Mouse (Mus musculus) lung, postnatal 0 days (tissue): ENCODE measurements at regions not wholly inside any gene's neighbourhood (a gene's known extent, or its start where the extent isn't known, plus 50 kb on each side); places are given as distances from the start of the nearest gene placed in this dataset.
"Not testable (repeated sequence)": the region's sequence is repeated elsewhere in the genome, so short reads cannot be mapped to it uniquely, and the experiment has no call there.

Experiments used
- ATAC-seq: fragments of 200-750 bp; cut with Nextera tagmentation; 2 replicates; pipeline ENCODE4 v1.8.0; 2017; ENCODE audit warnings: moderate library complexity
- DNase-seq: peaks from one replicate; pipeline ENCODE4 v3.0.0-alpha.2; 2016; ENCODE audit warnings: low spot score
- H3K27ac ChIP-seq: fragments of 300-500 bp; sonication (generic); 2 replicates; pipeline ENCODE4 v1.5.1; 2014; ENCODE audit warnings: antibody characterized with exemption, mild to moderate bottlenecking, low read length, mixed read lengths
- H3K27me3 ChIP-seq: fragments of 300-500 bp; sonication (generic); replicated peaks from 2 replicates; pipeline ENCODE4 v1.6.1; 2014; ENCODE audit warnings: low read length, mixed read lengths; ENCODE audit not compliant: insufficient read depth
- H3K36me3 ChIP-seq: fragments of 300-500 bp; sonication (generic); 2 replicates; pipeline ENCODE4 v1.6.1; 2014; ENCODE audit warnings: low read length, mixed read lengths; ENCODE audit not compliant: insufficient read depth
- H3K4me1 ChIP-seq: fragments of 300-500 bp; sonication (generic); 2 replicates; pipeline ENCODE4 v1.6.1; 2014; ENCODE audit warnings: antibody characterized with exemption, low read depth, low read length, mixed read lengths; ENCODE audit not compliant: insufficient read depth
- H3K4me2 ChIP-seq: fragments of 300-500 bp; sonication (generic); replicated peaks from 2 replicates; pipeline ENCODE4 v1.6.1; 2014; ENCODE audit warnings: low read depth, mild to moderate bottlenecking, low read length, moderate library complexity, mixed read lengths
- H3K4me3 ChIP-seq: fragments of 300-500 bp; sonication (generic); 2 replicates; pipeline ENCODE4 v1.5.1; 2014; ENCODE audit warnings: low read depth, low read length
- H3K9ac ChIP-seq: fragments of 300-500 bp; sonication (generic); replicated peaks from 2 replicates; pipeline ENCODE4 v1.6.1; 2014; ENCODE audit warnings: low read depth, mild to moderate bottlenecking
- H3K9me3 ChIP-seq: fragments of 300-500 bp; sonication (generic); 2 replicates; pipeline ENCODE4 v1.6.1; 2016; ENCODE audit warnings: low read length, mixed read lengths
- CTCF ChIP-seq: IDR thresholded peaks from 2 replicates; pipeline ENCODE4 v1.5.1; 2016; ENCODE audit warnings: antibody characterized with exemption, mild to moderate bottlenecking
- EP300 ChIP-seq: IDR thresholded peaks from 2 replicates; pipeline ENCODE4 v1.6.1; 2016; ENCODE audit warnings: antibody characterized with exemption, mild to moderate bottlenecking, control low read depth
- WGBS: fragments of 180-500 bp; shearing (Covaris S2); extraction: QIAGEN DNeasy Blood & Tissue Kit; methylation state at CpG from one replicate; pipeline ENCODE4 v1.1.7; 2014; 5-methylcytosine and 5-hydroxymethylcytosine counted together

DNA sequence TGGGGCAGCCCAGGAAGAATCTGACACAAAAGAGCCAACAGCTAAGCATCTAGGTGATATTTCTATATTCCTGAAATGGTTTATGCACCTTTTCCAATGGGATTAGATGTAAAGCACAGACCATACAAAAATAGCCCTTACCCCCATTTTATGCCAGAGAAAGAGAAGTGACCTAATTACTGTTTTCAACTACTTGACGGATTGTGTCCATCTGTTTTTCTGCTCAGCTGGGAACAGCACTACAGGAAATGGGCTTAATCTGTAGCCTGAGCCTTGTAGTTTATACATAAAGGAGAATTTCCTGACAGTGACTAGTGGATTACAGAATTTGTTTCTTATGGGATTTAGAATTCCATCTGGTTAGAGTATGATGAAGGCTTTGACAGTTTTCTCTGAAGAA lies 371.0 kb upstream of the Slc39a10 start:
- TF ChIP-seq EP300 (no peak), CTCF (no peak)
- no peak for DNase-seq
- WGBS: 49% methylated on average over 1 of the region's 1 CpGs
- Histone ChIP-seq H3K4me1 (no peaks in the 10 kb centered on the region), H3K9ac (no peak overlapping the region), H3K27ac (no peak overlapping the region), H3K9me3 (no peaks in the 10 kb centered on the region), H3K4me2 (no peak overlapping the region), H3K36me3 (no peaks in the 10 kb centered on the region), H3K4me3 (no peak overlapping the region), H3K27me3 (no peaks in the 10 kb centered on the region)
- ATAC-seq: no peak

DNA sequence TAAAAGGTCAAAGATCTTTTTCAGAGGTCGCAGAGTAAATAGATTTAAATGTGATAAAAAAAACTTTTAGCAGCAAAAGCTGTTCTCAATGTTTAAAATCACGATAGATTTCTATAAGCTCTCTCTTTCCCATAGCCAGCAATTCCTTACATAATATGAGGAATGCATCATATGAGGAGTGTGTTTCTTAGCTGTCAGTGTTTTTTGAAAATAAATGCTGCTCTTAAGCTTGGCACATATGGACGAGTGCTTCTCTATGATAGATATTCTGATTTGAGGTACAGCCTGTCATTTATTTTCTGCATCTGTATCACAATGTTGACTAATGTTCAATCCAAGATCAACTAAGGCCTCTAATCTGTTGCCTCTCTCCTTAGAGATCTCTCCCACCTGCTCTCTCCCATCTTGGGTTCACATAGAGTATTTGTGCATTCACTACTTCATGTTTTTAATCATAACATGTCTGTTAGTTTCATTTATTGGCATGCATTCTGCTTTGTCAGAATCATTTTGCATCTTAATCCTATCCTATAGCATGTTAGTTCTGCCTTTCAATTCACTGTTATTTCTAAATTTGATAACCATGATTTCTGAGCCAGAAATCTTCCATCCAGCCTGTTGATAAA lies 369.0 kb upstream of the Slc39a10 start:
- no peaks in the 10 kb centered on the region for H3K36me3 ChIP-seq
- no peak overlapping the region for H3K4me3 ChIP-seq
- H3K27ac ChIP-seq: no peak overlapping the region
- no peak for ATAC-seq
- no peak for DNase-seq
- H3K4me2 ChIP-seq: no peak overlapping the region
- no peak for TF ChIP-seq EP300
- no peak for TF ChIP-seq CTCF
- 62% methylated on average over 3 of the region's 3 CpGs for WGBS
- no peaks in the 10 kb centered on the region for H3K4me1 ChIP-seq
- no peaks in the 10 kb centered on the region for H3K9me3 ChIP-seq
- no peaks in the 10 kb centered on the region for H3K27me3 ChIP-seq
- H3K9ac ChIP-seq: no peak overlapping the region

DNA sequence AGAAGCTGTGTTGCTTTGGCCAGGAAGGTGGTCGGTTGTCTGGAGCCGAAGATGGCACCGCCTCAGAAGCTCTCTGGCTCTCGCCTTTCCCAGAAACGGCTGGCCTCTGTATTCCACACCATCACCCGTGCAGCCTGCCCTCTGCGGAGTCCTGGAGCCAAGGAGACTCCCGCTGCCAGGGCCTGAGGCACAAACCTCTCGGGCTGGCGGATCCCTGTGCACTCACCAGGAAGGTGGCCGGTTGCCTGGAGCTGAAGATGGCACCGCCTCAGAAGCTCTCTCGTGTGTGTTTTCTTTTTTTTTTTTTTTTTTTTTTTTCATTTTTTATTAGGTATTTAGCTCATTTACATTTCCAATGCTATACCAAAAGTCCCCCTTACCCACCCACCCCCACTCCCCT lies 358.1 kb upstream of the Slc39a10 start:
- H3K4me2 ChIP-seq, H3K4me1 ChIP-seq, ATAC-seq, H3K4me3 ChIP-seq, H3K27me3 ChIP-seq, DNase-seq, H3K9me3 ChIP-seq, H3K9ac ChIP-seq, H3K27ac ChIP-seq, H3K36me3 ChIP-seq: not testable (repeated sequence)
- 92% methylated on average over 10 of the region's 13 CpGs for WGBS

DNA sequence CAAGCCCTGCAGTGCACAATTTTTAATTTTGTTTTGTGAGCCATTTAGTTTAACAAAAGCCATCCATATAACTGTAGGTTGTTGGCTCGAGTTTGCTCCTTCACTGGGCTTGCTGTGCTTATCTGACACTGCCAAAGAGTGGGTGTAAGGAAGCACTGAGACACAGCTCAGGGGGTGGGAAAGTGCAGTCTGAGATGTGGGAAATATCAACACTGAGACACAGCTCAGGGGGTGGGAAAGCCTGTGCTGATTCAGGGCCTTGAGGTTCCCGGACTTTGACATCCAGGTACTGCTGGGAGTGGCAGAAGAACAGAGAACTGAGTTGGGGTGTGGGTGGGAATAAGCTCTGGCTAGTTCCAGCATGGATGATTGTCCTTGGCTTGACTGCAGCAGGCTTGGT lies 324.4 kb upstream of the Slc39a10 start:
- ATAC-seq (peak; percentile 46), DNase-seq (peak; percentile 10)
- no peaks in the 10 kb centered on the region for H3K27me3 ChIP-seq
- WGBS: 25% methylated on average over 2 of the region's 2 CpGs
- no peak overlapping the region for H3K4me2 ChIP-seq
- TF ChIP-seq EP300 (no peak), CTCF (no peak)
- no peaks in the 10 kb centered on the region for H3K4me1 ChIP-seq
- H3K9me3 ChIP-seq: no peaks in the 10 kb centered on the region
- H3K4me3 ChIP-seq: no peak overlapping the region
- H3K36me3 ChIP-seq: no peaks in the 10 kb centered on the region
- no peak overlapping the region for H3K9ac ChIP-seq
- no peak overlapping the region for H3K27ac ChIP-seq

DNA sequence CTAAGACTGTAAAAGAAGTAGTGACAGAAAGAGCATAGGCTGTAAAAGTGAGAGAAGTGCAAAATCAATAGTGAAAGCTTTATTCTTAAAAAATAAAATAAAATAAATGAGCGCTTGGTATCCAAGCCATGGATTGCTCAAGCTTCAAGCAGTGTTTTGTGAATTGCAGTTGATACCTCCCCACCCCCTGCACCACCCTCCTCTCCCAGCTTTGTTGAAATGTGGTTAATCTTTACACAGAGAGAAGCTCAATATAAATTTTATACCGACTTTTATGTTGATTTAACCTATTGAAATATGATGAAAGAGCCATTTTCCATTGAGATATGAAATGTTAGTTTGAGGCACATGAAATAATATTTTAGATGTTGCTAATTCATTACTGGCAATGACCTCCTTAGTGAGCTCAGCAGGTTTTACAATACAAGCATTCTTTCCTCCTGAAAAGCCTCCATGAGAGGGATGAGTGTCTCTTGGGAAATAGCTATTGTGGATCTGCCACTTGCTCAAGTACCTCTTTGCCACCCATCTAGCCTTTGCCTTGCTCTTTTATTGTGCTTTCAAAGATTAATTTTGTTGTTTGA lies 323.9 kb upstream of the Slc39a10 start:
- Histone ChIP-seq H3K4me3 (no peak overlapping the region), H3K9ac (no peak overlapping the region), H3K9me3 (no peaks in the 10 kb centered on the region), H3K27ac (no peak overlapping the region), H3K4me2 (no peak overlapping the region), H3K27me3 (no peaks in the 10 kb centered on the region), H3K36me3 (no peaks in the 10 kb centered on the region), H3K4me1 (no peaks in the 10 kb centered on the region)
- TF ChIP-seq EP300 (peak; percentile 73), CTCF (no peak)
- peak; percentile 58 for DNase-seq
- ATAC-seq: peak; percentile 82
- WGBS: 49% methylated on average over 2 of the region's 2 CpGs

DNA sequence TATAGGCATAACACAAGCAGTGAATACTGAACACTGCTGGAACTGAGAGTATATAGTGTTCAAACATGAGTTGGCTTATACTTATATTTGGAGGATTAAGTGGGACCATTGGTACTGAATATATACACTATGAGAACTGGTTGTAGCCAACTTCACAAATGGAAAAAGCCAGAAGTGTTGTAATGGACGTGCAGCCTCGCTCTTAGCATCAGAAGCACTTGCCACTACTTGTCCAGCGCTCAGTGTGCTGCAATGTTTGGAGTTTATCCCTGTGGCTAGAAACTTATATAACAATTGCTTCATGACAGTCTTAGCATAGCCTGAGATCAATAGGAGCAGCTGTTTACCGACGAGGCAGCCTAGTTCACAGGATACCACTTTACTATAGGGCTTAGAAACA lies 320.8 kb upstream of the Slc39a10 start:
- H3K36me3 ChIP-seq: no peaks in the 10 kb centered on the region
- no peak for DNase-seq
- 70% methylated on average over 5 of the region's 5 CpGs for WGBS
- no peaks in the 10 kb centered on the region for H3K4me1 ChIP-seq
- TF ChIP-seq CTCF: no peak
- no peak for TF ChIP-seq EP300
- H3K27ac ChIP-seq: no peak overlapping the region
- no peak for ATAC-seq
- no peak overlapping the region for H3K9ac ChIP-seq
- H3K9me3 ChIP-seq: no peaks in the 10 kb centered on the region
- H3K4me2 ChIP-seq: no peak overlapping the region
- no peaks in the 10 kb centered on the region for H3K27me3 ChIP-seq
- H3K4me3 ChIP-seq: no peak overlapping the region

DNA sequence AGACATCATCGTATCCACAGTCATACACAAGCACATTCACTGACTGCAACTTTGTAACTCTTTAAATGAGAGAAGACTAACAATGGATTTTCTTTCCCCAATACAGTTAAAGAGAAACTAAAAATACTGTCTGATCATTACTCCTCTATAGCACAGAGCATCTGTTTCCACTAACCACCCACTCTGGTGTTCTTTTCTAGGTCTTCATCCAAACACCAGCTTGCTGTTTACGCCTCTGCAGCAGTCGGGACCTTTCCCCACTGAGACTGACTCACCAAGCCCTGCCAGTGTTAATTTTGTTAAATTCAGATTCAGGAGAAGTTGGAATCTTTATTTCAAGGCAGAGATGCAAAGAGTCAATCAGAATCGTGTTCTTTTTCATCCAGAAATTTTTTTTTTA lies 300.3 kb upstream of the Slc39a10 start:
- no peak overlapping the region for H3K9ac ChIP-seq
- H3K27me3 ChIP-seq: no peaks in the 10 kb centered on the region
- 75% methylated on average over 4 of the region's 4 CpGs for WGBS
- no peak overlapping the region for H3K4me3 ChIP-seq
- no peaks in the 10 kb centered on the region for H3K4me1 ChIP-seq
- no peak overlapping the region for H3K4me2 ChIP-seq
- no peak overlapping the region for H3K27ac ChIP-seq
- H3K9me3 ChIP-seq: no peaks in the 10 kb centered on the region
- DNase-seq (no peak), ATAC-seq (no peak)
- H3K36me3 ChIP-seq: no peaks in the 10 kb centered on the region
- TF ChIP-seq EP300 (no peak), CTCF (no peak)
